1 mouse cellular context compared by ENCODE assay signal in genomic region chr11:115809311-115809781, GRCm38 (mm10).
TF ChIP-seq lines count a peak whose summit lies in the region.

No protein-coding gene starts in this region.

TF ChIP-seq in MEL, 35 proteins besides CTCF, POLR2A, EP300 and RAD21:
- no peak for TF ChIP-seq MAZ (IDR thresholded peaks at IDR 0.05; ENCODE audit: low read depth, low read length)
- TF ChIP-seq NRF1 (IDR thresholded peaks at IDR 0.05; ENCODE audit: insufficient read depth, low read depth, low read length, poor library complexity, severe bottlenecking): no peak
- TF ChIP-seq USF1 (IDR thresholded peaks at IDR 0.05; ENCODE audit: low read depth, low read length): no peak
- TF ChIP-seq SIN3A (IDR thresholded peaks at IDR 0.05; ENCODE audit: low read length): no peak
- no peak for TF ChIP-seq POLR2AphosphoS5 (IDR thresholded peaks at IDR 0.05; ENCODE audit: borderline replicate concordance, low read depth, low read length)
- no peak for TF ChIP-seq RCOR1 (IDR thresholded peaks at IDR 0.05; ENCODE audit: low read depth, low read length)
- TF ChIP-seq SMC3 (IDR thresholded peaks at IDR 0.05; ENCODE audit: low read depth, low read length): no peak
- no peak for TF ChIP-seq GABPA (IDR thresholded peaks at IDR 0.05; ENCODE audit: low read depth, low read length)
- TF ChIP-seq ETS1 (IDR thresholded peaks at IDR 0.05; ENCODE audit: low read depth, low read length): no peak
- TF ChIP-seq ZKSCAN1 (IDR thresholded peaks at IDR 0.05; ENCODE audit: low read depth, low read length): no peak
- no peak for TF ChIP-seq BHLHE40 (IDR thresholded peaks at IDR 0.05; ENCODE audit: borderline replicate concordance, low read depth, low read length)
- TF ChIP-seq CHD2 (IDR thresholded peaks at IDR 0.05; ENCODE audit: low read length): no peak
- no peak for TF ChIP-seq MAFK (IDR thresholded peaks at IDR 0.05; ENCODE audit: borderline replicate concordance, low read depth, low read length)
- no peak for TF ChIP-seq UBTF (IDR thresholded peaks at IDR 0.05; ENCODE audit: borderline replicate concordance, insufficient read depth, low read depth, low read length)
- no peak for TF ChIP-seq E2F4 (IDR thresholded peaks at IDR 0.05; ENCODE audit: borderline replicate concordance, low read depth, low read length)
- no peak for TF ChIP-seq GATA1 (IDR thresholded peaks at IDR 0.05; ENCODE audit: low read depth, low read length)
- no peak for TF ChIP-seq POLR2AphosphoS2 (IDR thresholded peaks at IDR 0.05; ENCODE audit: low read length)
- no peak for TF ChIP-seq TAL1 (IDR thresholded peaks at IDR 0.05; ENCODE audit: low read length)
- no peak for TF ChIP-seq ZNF384 (IDR thresholded peaks at IDR 0.05; ENCODE audit: low read depth, low read length)
- TF ChIP-seq ZMIZ1 (IDR thresholded peaks at IDR 0.05; ENCODE audit: low read depth, low read length): no peak
